Mouse (Mus musculus) c-Kit-positive CD71-negative TER-119-negative erythroid progenitor cells, embryonic 14.5 days (primary cell): ENCODE measurements around the gene Kalrn.

ENCODE experiments used
- DNase-seq: peaks from one replicate; pipeline ENCODE4 v3.0.0-alpha.2; 2013; ENCODE audit warnings: low read depth

The Kalrn gene

DNA sequence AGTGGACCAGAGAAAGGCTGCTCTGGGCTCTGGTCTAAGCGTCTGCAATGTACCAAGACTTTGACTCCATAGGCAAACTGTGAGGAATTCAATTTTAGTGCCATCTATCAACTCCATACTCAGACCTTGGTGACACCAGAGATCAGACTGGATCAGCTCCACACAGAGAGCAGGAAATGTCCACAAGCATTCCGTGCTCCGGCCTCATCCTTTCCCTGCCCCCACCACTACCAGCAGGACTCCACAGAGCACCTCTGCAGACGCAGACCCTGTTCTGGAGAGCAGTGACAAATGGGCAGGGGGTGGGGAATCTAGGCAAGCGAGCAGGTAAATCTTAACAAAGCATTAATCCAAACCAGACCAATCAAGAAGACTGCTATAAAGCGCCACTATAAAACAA lies 15.4 kb downstream of the Kalrn start:
- no peak for DNase-seq

DNA sequence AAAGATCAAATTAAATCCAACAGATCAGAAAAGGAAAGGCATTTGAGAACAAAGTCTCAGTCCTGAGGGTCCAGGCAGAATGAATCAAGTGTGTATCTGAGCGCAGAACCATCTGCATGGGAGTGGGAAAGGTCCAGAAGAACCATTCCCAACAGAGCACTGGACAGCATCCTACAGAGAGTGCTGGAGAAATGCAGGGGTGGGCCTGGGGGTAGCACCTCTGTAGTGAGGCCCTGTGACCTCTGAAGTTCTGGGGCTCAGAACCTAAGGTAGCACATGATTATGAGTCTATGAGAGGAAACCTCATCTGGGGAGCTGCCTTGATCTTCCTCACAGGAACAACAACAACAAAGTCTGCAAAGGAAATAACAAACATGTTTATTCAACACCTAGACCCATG lies 20.6 kb downstream of the Kalrn start:
- no peak for DNase-seq

DNA sequence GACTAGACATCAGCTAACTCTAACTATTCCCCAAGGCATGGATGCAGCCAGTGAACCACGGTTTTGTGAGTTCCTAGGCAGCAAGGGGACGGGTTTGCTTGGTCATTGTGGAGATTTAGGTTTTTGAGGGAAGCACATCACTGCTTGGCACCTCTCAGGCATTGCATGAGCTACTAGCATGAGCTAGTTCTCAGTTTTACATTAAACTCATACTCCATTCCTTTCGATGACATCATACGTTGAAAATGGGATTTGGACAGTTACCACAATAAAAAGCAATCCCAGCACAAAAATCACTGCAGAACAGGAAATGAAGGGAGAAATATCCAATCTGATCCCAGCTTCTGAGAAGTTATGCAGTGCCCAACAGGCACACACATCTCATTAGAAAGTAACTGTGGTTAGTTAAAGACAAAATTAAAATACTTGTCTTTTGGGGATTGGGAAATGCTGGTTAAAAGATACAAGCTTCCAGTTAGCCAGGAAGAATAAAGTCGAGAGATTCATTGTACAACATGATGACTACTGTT lies 23.8 kb downstream of the Kalrn start:
- no peak for DNase-seq

DNA sequence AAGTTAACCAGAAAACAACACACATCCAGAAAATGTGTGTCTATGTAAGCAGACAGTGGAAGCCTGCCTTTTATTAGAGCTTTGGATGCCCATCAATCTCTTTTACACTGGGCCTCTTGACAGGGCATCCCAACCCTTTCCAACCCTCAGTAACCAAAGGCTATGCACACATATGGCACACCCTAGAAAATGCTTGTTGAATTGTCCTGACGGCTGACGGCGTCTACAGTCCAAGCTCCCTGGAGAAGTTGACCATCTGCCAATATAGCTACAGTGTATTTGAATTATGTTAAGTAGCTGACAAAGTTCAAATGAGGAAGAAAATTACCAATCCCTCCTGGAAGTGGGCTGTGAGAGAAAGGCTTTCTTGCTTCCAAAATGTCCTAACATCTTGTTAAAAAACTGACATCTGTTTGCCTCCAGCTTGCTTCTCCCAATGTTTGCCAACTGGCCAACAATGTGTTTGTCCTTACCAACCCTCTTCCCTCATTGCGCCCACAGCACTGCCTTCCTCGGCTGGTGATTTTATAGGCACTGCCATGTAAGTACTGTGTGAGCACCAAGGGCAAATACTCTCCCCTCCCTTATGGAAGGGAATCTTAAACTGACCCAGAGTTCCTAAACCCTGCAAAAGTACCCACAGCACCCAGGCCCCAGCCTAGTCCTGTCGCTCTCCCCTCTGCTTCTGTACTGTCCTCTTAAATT lies 26.4 kb downstream of the Kalrn start:
- no peak for DNase-seq

DNA sequence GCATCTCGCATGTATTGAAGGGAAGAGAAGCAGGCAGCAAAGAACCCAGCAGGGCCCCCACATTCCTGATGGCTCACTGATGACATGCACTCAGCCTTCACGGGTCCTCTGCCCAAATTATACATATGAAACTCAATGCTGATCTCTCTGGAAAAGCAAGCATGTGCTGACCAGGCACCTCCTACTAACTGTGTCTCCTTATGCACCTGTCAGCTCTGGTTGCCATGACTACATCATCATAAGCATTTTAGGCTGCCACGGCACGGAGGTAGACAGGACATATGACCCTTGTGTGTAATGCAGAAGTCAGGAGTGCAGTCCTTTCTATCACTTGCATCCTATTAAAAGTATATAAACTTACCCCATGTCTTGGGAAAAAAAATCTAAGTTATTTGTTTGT lies 29.6 kb downstream of the Kalrn start:
- no peak for DNase-seq

DNA sequence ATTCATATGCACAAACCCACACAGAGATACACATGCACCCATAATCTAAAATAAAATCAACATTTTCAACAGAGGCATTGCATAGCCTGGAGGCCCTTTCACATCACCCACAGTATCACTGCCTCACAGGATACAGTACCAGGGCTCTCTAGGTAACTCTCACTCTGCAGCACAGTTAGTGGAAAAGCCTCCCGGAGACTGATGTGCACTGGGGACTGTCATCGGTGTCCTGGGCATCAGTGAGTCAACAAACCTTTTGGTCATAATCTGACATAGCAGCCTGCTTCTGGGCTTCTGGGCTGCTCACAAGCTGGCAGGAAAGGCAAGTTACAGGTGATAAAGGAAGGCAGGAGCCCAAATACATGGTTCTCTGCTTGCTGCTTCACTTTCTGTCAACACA lies 31.0 kb downstream of the Kalrn start:
- no peak for DNase-seq

DNA sequence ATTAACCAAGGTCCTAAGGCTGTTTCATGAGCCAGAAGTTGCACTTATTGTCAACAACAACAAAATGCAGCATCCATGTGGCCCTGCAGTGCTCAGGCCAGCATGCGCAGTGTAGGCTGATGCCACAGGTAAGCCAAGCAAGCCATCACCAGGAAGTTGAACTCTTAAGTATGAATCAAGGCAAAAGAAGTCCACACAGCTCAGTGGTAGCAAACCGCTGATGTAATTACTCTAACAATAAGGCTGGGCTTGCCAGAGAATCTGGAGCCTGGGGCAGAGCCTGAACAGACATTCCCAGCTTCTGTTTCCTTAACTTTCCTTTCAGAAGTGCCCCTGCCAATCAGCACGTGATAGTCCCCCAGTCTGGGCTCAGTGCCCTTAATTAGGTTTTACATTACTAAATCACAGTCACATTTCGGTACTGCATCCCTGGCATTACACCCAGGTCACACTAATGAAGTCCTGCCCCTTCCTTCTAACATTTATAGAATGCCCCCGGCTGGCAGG lies 34.6 kb downstream of the Kalrn start:
- DNase-seq = no peak

DNA sequence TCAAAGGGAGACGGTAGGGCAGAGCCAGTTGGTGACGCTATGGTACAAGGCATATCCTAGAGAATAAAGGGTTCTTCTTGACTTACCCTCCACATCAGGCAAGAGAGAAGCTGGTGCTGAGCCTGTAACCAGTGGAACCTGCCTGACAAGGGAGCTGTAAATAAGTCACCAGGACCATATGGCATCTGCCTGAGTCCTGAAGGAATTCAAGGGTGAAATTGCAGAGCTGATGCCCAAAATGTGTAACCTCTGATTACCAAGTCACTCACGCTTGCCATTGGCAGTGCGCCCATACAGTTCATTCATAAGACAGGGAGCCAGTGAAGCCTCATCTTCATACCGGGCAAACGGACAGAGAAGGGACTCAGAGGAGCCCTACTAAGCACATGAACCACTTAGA lies 37.0 kb downstream of the Kalrn start:
- no peak for DNase-seq

DNA sequence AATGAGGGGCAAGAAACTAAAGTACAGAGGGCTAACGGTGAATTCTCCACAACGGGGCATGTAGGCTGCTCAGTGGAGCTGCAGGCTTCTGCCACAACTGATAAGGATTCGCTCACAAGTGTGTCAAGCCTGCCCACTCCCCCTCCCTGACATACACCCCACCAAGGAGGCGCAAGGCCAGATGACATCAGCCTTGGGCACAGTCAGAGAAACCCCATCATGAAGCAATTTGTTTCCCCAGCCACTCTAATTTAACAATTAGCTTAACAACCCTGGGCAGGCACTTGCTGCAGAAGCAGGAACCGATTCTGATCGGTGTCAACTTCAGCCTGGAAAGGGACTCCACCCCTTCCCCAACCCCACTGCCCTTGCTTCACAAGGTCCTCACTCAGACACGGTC lies 38.2 kb downstream of the Kalrn start:
- DNase-seq = peak; percentile 18

DNA sequence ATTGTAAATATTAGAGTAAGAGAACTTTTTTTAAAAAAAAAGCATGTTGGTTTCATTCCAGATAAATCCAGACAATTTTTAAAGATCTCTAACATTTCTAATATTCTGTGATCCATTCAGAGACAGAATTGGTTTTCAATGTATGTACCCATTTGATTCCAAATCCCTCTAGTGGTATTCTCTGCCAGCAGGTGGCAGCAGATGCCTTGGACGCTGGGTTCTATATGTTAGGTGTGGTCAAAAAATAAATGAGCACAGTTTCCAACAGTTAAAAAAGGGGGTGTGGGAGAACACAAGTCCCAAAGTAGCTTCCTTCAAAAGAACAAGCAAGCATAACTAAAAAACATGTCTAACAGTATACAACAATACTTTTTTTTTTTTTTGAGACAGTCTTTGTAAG lies 41.8 kb downstream of the Kalrn start:
- peak; percentile 35 for DNase-seq

DNA sequence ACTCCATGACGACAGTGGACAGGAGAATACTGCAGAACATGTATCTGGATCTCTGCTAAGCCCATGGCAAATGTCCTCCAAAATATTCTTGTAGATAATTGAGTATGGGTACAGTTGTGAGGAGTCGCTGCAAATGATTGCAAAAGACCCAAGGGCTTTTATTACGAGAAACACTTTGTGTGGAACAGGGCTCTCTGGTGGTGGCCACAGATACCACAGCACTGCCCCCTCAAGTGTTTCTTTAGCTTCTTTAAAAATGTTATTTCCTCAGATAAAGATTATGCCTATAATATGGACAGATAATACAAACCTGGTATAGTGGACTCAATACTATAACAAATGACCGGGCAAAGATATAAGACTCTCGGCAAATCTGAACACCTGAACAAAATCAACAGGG lies 43.3 kb downstream of the Kalrn start:
- no peak for DNase-seq

DNA sequence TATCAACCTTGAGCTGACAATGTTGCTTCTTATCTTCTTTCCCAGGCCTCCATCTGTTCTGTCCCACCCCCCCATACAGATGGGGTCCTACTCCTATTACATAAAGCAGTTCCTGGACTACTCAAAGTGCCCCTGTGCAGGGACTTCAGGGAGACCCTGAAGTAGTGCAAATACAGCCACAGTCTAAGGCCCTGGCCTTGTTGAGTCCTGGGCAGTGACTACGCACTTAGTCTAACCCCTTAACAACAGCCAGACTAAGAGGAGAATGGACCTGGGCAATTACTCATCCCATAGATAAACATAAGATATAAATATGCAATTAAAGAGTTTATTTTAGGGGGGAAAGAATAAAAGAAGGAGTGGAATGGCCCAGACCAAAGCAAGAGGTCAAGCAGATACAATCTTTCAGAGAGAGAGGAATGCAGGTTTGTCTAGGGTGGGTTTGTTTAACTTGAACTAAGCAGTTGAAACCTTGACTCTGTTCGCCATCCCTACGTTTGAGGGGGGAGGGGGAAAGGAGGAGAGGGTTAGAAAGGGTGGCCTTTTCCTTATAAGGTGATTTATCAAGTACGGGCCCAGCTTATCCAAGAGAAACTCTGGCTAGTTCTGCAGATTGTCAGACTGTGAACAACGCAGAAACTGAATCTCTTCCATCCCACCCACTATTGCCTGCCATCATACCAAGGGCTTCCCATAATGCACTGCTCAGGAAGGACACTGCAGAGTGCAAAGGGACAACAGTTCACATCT lies 44.9 kb downstream of the Kalrn start:
- DNase-seq = no peak

DNA sequence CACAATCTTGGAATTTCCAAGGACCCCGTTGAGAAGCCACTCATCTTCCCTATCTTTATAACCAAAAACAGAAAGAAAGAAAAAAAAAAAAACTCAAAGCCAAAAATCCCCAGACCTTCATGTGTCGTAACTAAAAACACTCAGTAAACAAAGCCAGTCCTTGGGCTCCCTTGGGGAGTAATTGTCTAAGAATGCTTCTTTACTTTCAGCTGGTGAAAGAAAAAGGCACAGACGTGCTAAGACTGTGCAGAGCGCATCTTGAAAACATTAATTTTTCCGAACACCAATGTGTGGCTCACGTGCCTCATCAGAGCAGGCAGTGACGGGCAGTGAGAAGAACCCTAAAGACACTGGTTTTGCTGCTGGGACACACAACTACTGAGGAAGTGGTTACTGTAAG lies 47.0 kb downstream of the Kalrn start:
- DNase-seq = no peak

DNA sequence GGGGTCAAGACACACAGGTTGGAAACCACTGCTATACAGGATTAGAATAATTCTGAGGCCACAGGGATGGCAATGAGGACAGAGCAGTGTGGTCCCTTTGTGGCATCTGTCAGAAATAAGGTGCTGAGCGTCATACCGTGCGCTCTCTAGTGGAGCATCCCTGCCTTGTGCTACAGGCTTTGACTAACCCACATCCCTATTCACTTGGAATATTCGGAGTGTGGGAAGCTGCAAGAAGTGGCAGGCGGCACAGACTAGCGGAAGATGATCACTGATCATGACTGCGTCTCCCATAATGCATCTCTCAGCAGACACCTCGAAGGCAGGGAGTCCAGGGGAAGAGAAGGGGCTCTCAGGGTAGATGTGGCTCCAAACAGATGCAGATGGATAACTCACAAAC lies 47.5 kb downstream of the Kalrn start:
- DNase-seq = no peak

DNA sequence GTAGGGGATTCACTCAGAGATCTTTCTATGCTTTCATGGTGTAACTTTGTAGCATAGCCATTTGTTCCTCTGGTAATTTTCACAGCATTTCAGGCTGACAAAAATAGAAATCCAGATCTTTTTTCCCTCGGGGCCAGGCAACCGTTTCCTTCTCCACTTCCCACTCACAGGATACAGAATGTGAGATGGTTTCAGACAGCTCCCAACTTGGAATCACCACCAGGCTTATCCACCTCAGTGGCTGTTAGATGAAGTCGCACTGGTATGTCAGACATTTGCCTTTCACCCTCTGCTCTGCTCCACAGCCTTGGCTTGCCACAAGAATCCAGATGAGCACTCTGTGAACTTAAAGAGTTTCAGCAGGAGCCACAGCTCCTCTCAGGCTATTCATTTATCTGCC lies 48.1 kb downstream of the Kalrn start:
- DNase-seq = no peak

DNA sequence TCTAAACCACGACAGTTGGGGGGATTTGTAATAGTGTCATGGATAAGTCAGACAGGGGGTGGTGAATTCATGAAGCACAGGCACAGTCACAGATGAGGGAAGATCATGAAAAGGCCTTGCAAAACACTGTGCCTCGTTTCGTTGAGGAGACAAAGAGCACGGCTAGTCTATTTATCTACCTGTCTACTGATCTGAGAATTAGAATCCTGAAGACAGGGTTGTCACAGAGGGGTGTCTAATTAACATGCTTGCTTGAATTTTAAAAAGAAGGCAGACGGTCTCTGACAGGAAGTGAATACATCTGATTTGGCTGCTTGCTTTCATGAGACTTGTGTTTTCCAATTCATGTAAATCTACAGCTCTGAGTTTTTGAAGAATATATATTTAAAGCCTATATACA lies 52.3 kb downstream of the Kalrn start:
- no peak for DNase-seq

DNA sequence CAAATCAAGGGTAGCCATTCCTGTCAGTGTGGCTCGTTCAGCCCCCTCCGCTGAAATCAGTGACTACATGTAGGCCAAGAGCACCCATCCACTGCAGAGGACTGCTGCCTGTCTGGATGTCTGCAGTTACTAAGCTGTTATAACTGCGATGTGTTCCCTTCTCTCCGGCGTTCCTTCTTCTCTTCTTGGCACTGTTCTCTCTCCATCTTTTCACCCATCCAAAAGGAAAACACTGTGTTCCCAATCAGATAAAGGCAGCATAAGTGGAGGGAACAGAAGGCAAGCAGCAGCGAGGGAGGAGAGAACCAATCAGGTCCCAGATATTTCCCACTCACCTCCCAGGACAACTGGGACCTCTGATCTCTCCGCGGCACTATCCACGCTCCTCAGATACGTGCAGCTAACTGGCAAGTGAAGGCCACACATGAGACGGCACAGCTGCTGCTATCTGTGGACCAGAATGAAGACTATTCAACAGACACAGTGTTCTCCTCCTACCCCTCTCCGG lies 56.4 kb downstream of the Kalrn start:
- DNase-seq = no peak

DNA sequence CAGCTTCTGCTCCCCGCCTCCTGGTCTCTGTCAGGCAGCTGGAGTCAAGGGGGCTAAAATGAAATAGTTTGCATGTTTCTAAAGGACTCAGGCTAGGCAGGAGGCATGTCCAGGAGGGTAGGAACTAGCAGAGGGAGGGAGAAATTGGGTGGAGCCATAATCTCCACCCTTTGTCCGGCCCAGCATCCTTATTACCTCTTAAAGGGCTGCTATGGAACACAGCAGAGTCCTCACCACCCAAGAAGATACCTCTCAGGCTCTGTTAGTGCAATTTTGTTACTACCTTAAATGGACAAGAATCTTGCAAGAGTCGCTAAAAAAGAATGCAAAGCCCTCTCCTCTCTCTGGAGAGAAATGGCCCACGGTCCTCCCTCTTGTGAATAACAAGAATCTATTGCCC lies 57.8 kb downstream of the Kalrn start:
- no peak for DNase-seq

DNA sequence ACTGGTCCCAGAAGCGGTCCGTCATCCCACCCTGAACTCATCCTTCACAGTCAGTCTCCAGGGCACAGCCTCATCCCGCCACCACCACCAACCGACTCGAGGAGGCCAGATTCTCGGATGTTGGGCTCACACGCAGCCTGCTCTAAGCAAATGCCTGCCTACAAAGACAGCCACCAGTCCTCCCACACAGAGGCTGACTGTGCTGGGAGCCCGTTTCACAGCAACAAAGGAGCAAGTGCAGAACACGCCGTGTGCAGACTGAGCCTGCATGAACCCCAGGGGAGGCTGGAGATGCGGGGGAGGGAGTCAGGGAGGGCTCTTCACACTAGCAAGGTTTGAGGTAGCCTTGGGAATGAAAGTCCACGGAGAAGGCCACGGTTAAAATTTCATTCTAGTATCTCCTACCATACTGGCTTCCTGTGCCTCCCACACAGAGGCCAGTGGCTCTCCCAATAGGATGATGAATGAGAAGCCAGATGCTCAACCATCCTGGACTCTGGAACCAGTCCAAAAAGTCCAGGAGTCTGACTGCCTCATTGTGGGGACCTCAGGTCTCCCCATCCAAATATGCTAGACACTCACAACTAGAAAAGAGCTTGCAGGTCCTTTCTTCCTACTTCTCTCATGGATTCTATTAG lies 59.3 kb downstream of the Kalrn start:
- DNase-seq = no peak

DNA sequence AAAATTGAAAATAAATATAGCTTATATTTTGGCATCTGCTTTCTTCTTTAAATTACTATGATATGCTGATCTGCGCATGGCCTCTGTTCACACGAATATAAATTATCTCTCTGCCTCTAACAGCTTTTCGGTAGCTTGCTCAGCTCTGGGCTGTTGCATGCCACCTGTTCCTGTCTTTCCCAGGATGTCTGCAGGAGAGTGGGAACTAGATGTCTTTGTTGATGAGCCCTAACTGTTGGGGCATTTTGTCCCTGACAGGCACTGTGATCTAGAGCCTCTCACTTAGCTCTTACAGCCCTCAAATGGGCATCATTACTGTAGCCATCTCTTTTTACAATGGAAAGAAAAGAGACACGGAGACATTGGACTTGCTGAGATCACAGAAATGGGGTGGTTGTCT lies 61.0 kb downstream of the Kalrn start:
- DNase-seq = no peak

DNA sequence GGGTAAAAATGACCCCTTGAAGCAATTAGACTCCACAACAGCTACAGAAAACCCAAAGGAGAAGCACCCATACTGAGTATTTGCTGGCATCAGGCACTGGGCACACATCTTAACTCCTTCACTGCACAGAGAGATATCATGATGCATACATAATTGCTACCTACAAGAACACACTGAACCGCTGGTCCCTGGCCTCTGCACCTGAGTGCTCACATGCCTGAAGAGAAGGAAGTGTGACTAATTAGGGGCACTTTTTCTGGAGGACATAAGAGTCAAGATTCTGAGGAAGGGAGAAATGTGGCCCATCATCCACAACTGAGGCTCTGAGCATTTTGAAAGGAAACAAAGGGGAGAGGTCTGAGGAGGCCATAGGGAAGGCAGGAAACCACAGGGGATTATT lies 65.2 kb downstream of the Kalrn start:
- no peak for DNase-seq

DNA sequence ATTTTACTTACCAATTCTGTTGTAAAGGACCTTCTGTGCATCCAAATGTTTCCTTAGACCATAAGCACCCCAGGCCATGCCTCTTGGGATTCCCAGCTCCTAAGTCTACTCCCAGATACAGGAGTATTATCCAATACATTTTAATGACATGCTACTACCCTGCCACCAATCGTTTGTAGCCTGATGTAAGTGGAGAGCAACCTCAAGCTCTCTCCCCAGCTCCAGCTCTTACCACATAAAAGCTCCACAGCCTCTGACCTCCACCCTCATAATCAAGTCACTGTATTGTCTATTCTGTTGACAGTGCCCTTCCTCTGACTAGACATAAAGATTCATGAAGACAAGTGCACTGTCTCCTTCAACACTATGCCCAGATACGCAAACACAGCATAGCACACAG lies 67.3 kb downstream of the Kalrn start:
- DNase-seq = no peak

DNA sequence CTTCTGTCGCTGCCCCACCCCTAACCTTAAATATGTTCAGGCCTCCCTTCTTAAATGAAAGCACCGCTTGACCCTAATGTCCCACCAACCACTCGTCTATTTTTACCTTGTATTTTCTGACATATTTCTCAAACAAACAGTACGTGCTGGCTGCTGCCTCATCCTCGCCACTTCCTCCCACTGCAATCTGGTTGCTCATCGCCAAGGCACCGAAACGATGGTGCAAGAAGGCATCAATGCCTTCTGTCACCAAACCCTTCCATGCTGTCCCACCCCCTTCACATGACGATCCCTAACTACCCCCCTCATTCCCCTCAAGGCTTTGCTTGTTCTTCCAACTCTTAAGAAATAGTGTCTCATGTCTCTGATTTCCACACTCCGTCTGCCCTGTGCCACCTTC lies 69.1 kb downstream of the Kalrn start:
- no peak for DNase-seq
